Mouse (Mus musculus): ENCODE data around the gene Abl2.

GRCm38 (mm10) chr1:156615381-156616133 is 57.0 kb downstream of the Abl2 start:
- no peak for TF ChIP-seq CTCF (IDR thresholded peaks at IDR 0.05; ENCODE audit: borderline replicate concordance, insufficient read depth, low read length)
- peak; percentile 70 for TF ChIP-seq POLR2A (IDR thresholded peaks at IDR 0.05; ENCODE audit: low read depth, low read length)

All from embryonic fibroblast, embryonic 13.5 days (primary cell).